Mouse (Mus musculus) hindbrain, embryonic 12.5 days (tissue): ENCODE data around the gene Tmem63a. TPM values are rescaled to one million over a fixed set of nuclear protein-coding genes. Genes with fewer than 3 reads are reported as not detected.
A peak's percentile ranks its signal among the peaks of the same experiment; 100 is the strongest.
"Not testable (repeated sequence)": the region's sequence is repeated elsewhere in the genome, so short reads cannot be mapped to it uniquely, and the experiment has no call there.

Experiments used
- ATAC-seq: fragments of 200-750 bp; cut with Nextera tagmentation; 2 replicates; pipeline ENCODE4 v1.8.0; 2017; ENCODE audit warnings: moderate TSS enrichment; ENCODE audit not compliant: low FRiP score
- H3K27ac ChIP-seq: fragments of 300-500 bp; sonication (generic); 2 replicates; pipeline ENCODE4 v1.5.1; 2016; ENCODE audit warnings: mild to moderate bottlenecking
- H3K27me3 ChIP-seq: fragments of 300-500 bp; sonication (generic); 2 replicates; pipeline ENCODE4 v1.6.1; 2016; ENCODE audit warnings: mild to moderate bottlenecking
- H3K36me3 ChIP-seq: fragments of 300-500 bp; sonication (generic); 2 replicates; pipeline ENCODE4 v1.6.1; 2016; ENCODE audit warnings: mild to moderate bottlenecking
- H3K4me1 ChIP-seq: fragments of 300-500 bp; sonication (generic); 2 replicates; pipeline ENCODE4 v1.6.1; 2016
- H3K4me2 ChIP-seq: fragments of 300-500 bp; sonication (generic); replicated peaks from 2 replicates; pipeline ENCODE4 v1.6.1; 2016; ENCODE audit warnings: mild to moderate bottlenecking
- H3K4me3 ChIP-seq: fragments of 300-500 bp; sonication (generic); 2 replicates; pipeline ENCODE4 v1.5.1; 2016; ENCODE audit warnings: mild to moderate bottlenecking
- H3K9ac ChIP-seq: fragments of 300-500 bp; sonication (generic); 2 replicates; pipeline ENCODE4 v1.6.1; 2016; ENCODE audit warnings: mild to moderate bottlenecking, moderate library complexity
- H3K9me3 ChIP-seq: fragments of 300-500 bp; sonication (generic); replicated peaks from 2 replicates; pipeline ENCODE4 v1.6.1; 2016; ENCODE audit warnings: mild to moderate bottlenecking
- WGBS: fragments of 180-500 bp; shearing (Covaris S2); methylation state at CpG from one replicate; pipeline ENCODE4 v1.1.7; 2016; 5-methylcytosine and 5-hydroxymethylcytosine counted together
- polyA plus RNA-seq: library from polyadenylated mRNA; unstranded; fragments of >200 nt; fragmentation: Nextera tagmentation; extraction: Ambion mirVana; gene quantifications from 2 replicates; pipeline ENCODE4 v1.2.1, GENCODE M21; 2016

Gene Tmem63a
- polyA plus RNA-seq, 1 experiment from 2014 or later, result 7.2 TPM

- no peak overlapping the region for H3K9ac ChIP-seq
- ATAC-seq, result 0 out of 2 replicates have a peak, but pooled peaks have one; percentile 47
Observed at GRCm38 (mm10) chr1:180974126-180974746, 32.1 kb downstream of the Tmem63a start.

GRCm38 (mm10) chr1:180976110-180976679 is 34.1 kb downstream of the Tmem63a start:
- no peaks in the 10 kb centered on the region for H3K27me3 ChIP-seq
- 54% methylated on average over 4 of the region's 4 CpGs for WGBS
- no peak for ATAC-seq

More at GRCm38 (mm10) chr1:180974126-180974746, 32.1 kb downstream of the Tmem63a start:
- Histone ChIP-seq H3K27ac (no peak overlapping the region), H3K36me3 (no peaks in the 10 kb centered on the region), H3K4me1 (no peaks in the 10 kb centered on the region), H3K27me3 (no peaks in the 10 kb centered on the region), H3K4me2 (no peak overlapping the region), H3K9me3 (no peaks in the 10 kb centered on the region), H3K4me3 (no peak overlapping the region)
- WGBS, result 66% methylated on average over 14 of the region's 14 CpGs

GRCm38 (mm10) chr1:180979484-180980251 is 37.5 kb downstream of the Tmem63a start:
- H3K36me3 ChIP-seq, result no peaks in the 10 kb centered on the region
- H3K27ac ChIP-seq, result no peak overlapping the region
- no peak overlapping the region for H3K4me3 ChIP-seq
- no peak overlapping the region for H3K4me2 ChIP-seq
- no peak for ATAC-seq
- H3K9ac ChIP-seq, result no peak overlapping the region
- 84% methylated on average over 24 of the region's 24 CpGs for WGBS
- no peaks in the 10 kb centered on the region for H3K27me3 ChIP-seq
- no peaks in the 10 kb centered on the region for H3K9me3 ChIP-seq
- H3K4me1 ChIP-seq, result no peaks in the 10 kb centered on the region

More at GRCm38 (mm10) chr1:180976110-180976679, 34.1 kb downstream of the Tmem63a start:
- H3K36me3 ChIP-seq, result no peaks in the 10 kb centered on the region
- no peak overlapping the region for H3K27ac ChIP-seq
- H3K4me1 ChIP-seq, result no peaks in the 10 kb centered on the region
- H3K9ac ChIP-seq, result no peak overlapping the region
- no peak overlapping the region for H3K4me2 ChIP-seq
- H3K9me3 ChIP-seq, result no peaks in the 10 kb centered on the region
- H3K4me3 ChIP-seq, result no peak overlapping the region

- H3K4me1 ChIP-seq, result no peaks in the 10 kb centered on the region
- H3K27me3 ChIP-seq, result no peaks in the 10 kb centered on the region
- ATAC-seq, result no peak
- H3K9me3 ChIP-seq, result no peaks in the 10 kb centered on the region
- H3K27ac ChIP-seq, result no peak overlapping the region
- H3K4me3 ChIP-seq, result no peak overlapping the region
- no peaks in the 10 kb centered on the region for H3K36me3 ChIP-seq
- WGBS, result 68% methylated on average over 2 of the region's 2 CpGs
- no peak overlapping the region for H3K4me2 ChIP-seq
- H3K9ac ChIP-seq, result no peak overlapping the region
Observed at GRCm38 (mm10) chr1:180980464-180980863, 38.3 kb downstream of the Tmem63a start.

GRCm38 (mm10) chr1:180981298-180982046 is 39.3 kb downstream of the Tmem63a start:
- not testable (repeated sequence) for H3K27me3 ChIP-seq, H3K9ac ChIP-seq, H3K4me2 ChIP-seq, H3K36me3 ChIP-seq, H3K4me1 ChIP-seq, ATAC-seq, H3K4me3 ChIP-seq, H3K27ac ChIP-seq, H3K9me3 ChIP-seq
- 80% methylated on average over 7 of the region's 7 CpGs for WGBS

- no peak for ATAC-seq
- no peaks in the 10 kb centered on the region for H3K9me3 ChIP-seq
- H3K36me3 ChIP-seq, result no peaks in the 10 kb centered on the region
- no peak overlapping the region for H3K4me2 ChIP-seq
- no peaks in the 10 kb centered on the region for H3K27me3 ChIP-seq
- no peak overlapping the region for H3K9ac ChIP-seq
- H3K4me1 ChIP-seq, result no peaks in the 10 kb centered on the region
- WGBS, result 88% methylated on average over 8 of the region's 8 CpGs
- H3K4me3 ChIP-seq, result no peak overlapping the region
- no peak overlapping the region for H3K27ac ChIP-seq
Observed at GRCm38 (mm10) chr1:180986701-180987100, 44.6 kb downstream of the Tmem63a start.

- Histone ChIP-seq H3K4me1 (no peaks in the 10 kb centered on the region), H3K9ac (peak overlapping the region; percentile 32; the same call in 1 of the 2 replicates), H3K4me2 (0 out of 2 replicates have a peak overlapping the region, but pooled peaks have one; percentile 31), H3K27ac (no peak overlapping the region), H3K9me3 (no peaks in the 10 kb centered on the region), H3K36me3 (no peaks in the 10 kb centered on the region), H3K27me3 (no peaks in the 10 kb centered on the region), H3K4me3 (no peak overlapping the region)
- 4% methylated on average over 9 of the region's 9 CpGs for WGBS
- ATAC-seq, result no peak
Observed at GRCm38 (mm10) chr1:180987759-180988158, 45.6 kb downstream of the Tmem63a start.

- Histone ChIP-seq H3K36me3 (no peaks in the 10 kb centered on the region), H3K4me1 (no peaks in the 10 kb centered on the region), H3K27ac (no peak overlapping the region), H3K4me3 (no peak overlapping the region), H3K9ac (no peak overlapping the region), H3K4me2 (no peak overlapping the region), H3K9me3 (no peaks in the 10 kb centered on the region), H3K27me3 (no peaks in the 10 kb centered on the region)
- no peak for ATAC-seq
- WGBS, result 61% methylated on average over 3 of the region's 3 CpGs
Observed at GRCm38 (mm10) chr1:180990671-180991070, 48.5 kb downstream of the Tmem63a start.

GRCm38 (mm10) chr1:180992142-180992541 is 50.0 kb downstream of the Tmem63a start:
- H3K27ac ChIP-seq, result no peak overlapping the region
- H3K9ac ChIP-seq, result no peak overlapping the region
- H3K27me3 ChIP-seq, result no peaks in the 10 kb centered on the region
- no peak for ATAC-seq
- no peak overlapping the region for H3K4me3 ChIP-seq
- no peaks in the 10 kb centered on the region for H3K9me3 ChIP-seq
- no peaks in the 10 kb centered on the region for H3K36me3 ChIP-seq
- WGBS, result 60% methylated on average over 3 of the region's 3 CpGs
- no peak overlapping the region for H3K4me2 ChIP-seq
- no peaks in the 10 kb centered on the region for H3K4me1 ChIP-seq

- no peak overlapping the region for H3K9ac ChIP-seq
- H3K4me1 ChIP-seq, result peaks cover 10% of the 10 kb centered on the region
- WGBS, result 50% methylated on average over 10 of the region's 10 CpGs
- H3K4me2 ChIP-seq, result no peak overlapping the region
- 0 out of 2 replicates have a peak, but pooled peaks cover 3% of the 10 kb centered on the region for H3K27me3 ChIP-seq
- ATAC-seq, result no peak
- H3K9me3 ChIP-seq, result no peaks in the 10 kb centered on the region
- no peak overlapping the region for H3K27ac ChIP-seq
- no peak overlapping the region for H3K4me3 ChIP-seq
- H3K36me3 ChIP-seq, result no peaks in the 10 kb centered on the region
Observed at GRCm38 (mm10) chr1:181000501-181001092, 58.5 kb downstream of the Tmem63a start.

GRCm38 (mm10) chr1:181001217-181001616 is 59.1 kb downstream of the Tmem63a start:
- ATAC-seq, result no peak
- Histone ChIP-seq H3K9me3 (no peaks in the 10 kb centered on the region), H3K36me3 (no peaks in the 10 kb centered on the region), H3K27me3 (0 out of 2 replicates have a peak, but pooled peaks cover 3% of the 10 kb centered on the region), H3K4me1 (peaks cover 10% of the 10 kb centered on the region), H3K4me3 (no peak overlapping the region), H3K4me2 (no peak overlapping the region), H3K27ac (no peak overlapping the region), H3K9ac (no peak overlapping the region)
- WGBS, result 93% methylated on average over 3 of the region's 3 CpGs
